Mouse (Mus musculus): ENCODE measurements around the gene Srpk1. TPM values are rescaled to one million over a fixed set of nuclear protein-coding genes. Genes with fewer than 3 reads are reported as not detected.
A peak's percentile ranks its signal among the peaks of the same experiment; 100 is the strongest.

Gene Srpk1
- 55.2 and 70.3 TPM in 2 replicates for polyA plus RNA-seq (2015; fragmentation: Nextera tagmentation; extraction: Ambion mirVana)

DNA sequence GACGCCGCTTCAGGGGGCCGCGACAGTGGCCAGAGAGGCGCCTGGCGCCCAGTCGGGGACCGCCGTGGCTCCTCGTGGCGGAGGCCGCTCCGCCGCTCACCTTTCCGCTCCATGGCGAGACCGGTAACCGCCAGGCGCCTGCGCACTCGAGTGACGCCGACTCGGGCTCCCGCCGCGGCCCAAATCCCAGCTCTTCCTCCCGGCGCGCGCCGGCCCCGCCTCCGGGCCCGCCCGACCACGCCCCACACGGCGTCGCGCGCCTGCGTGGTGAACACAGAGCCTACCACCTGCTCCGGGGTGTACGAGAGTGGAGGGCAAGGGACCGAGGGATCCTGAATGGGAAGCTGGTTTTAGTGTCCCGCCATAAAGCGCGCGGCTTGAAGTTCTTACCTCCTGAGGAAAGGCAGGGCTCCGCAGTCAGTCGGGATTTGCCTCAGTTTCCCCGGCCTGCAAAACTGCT lies at the start of gene Srpk1:
TSS of gene Srpk1 (minus strand) at position 410 of the 460 bp plus-strand sequence.
- Histone ChIP-seq H3K4me1 (replicated peaks; ENCODE audit: control insufficient read depth, insufficient read depth, low read length) (no peaks in the 10 kb centered on the region), H3K4me2 (replicated peaks; ENCODE audit: low read depth) (peak within 1 kb of the TSS; percentile 90), H3K27ac (ENCODE audit: low read depth, low read length) (peak within 1 kb of the TSS; percentile 96), H3K9me3 (ENCODE audit: control insufficient read depth) (no peaks in the 10 kb centered on the region), H3K4me3 (ENCODE audit: low read depth, low read length) (peak within 1 kb of the TSS; percentile 91), H3K9ac (ENCODE audit: low read depth, low read length) (peak within 1 kb of the TSS; percentile 93), H3K27me3 (replicated peaks; ENCODE audit: control insufficient read depth, insufficient read depth, low read length) (no peaks in the 10 kb centered on the region), H3K36me3 (ENCODE audit: control insufficient read depth, insufficient read depth) (peaks cover 12% of the 10 kb centered on the region; the same call in 1 of the 2 replicates)
- peak; percentile 84 for ATAC-seq
- no peak for TF ChIP-seq CTCF (IDR thresholded peaks at IDR 0.05; ENCODE audit: low read depth)
- under 1% methylated on average over 34 of the region's 53 CpGs for WGBS

DNA sequence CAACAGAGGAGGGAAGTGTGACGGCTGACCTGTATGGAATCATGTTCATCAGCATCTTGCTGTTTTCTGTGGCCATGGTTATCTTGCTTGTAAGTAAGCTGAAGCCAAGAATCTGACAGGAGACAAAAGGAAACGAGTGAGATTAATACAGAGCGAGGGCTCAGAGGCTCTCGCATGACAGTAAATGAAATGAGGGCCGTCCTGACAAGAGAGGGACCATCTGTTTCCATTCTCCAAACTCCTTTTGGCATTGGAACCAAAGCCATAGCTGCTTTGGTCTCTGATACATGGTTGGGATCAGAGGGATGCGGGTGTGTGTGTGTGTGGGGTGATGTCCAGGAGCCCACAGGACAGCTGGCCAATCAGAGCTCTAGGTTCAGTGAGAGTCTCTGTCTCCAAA lies 37.1 kb upstream of the Srpk1 start:
- no peak for TF ChIP-seq CTCF (IDR thresholded peaks at IDR 0.05; ENCODE audit: low read depth)
- Histone ChIP-seq H3K27me3 (replicated peaks; ENCODE audit: control insufficient read depth, insufficient read depth, low read length) (no peaks in the 10 kb centered on the region), H3K4me2 (replicated peaks; ENCODE audit: low read depth) (no peak overlapping the region), H3K27ac (ENCODE audit: low read depth, low read length) (no peak overlapping the region), H3K9ac (ENCODE audit: low read depth, low read length) (no peak overlapping the region), H3K9me3 (ENCODE audit: control insufficient read depth) (no peaks in the 10 kb centered on the region), H3K4me1 (replicated peaks; ENCODE audit: control insufficient read depth, insufficient read depth, low read length) (no peaks in the 10 kb centered on the region), H3K36me3 (ENCODE audit: control insufficient read depth, insufficient read depth) (no peaks in the 10 kb centered on the region), H3K4me3 (ENCODE audit: low read depth, low read length) (no peak overlapping the region)
- ATAC-seq: no peak
- 66% methylated on average over 6 of the region's 6 CpGs for WGBS

DNA sequence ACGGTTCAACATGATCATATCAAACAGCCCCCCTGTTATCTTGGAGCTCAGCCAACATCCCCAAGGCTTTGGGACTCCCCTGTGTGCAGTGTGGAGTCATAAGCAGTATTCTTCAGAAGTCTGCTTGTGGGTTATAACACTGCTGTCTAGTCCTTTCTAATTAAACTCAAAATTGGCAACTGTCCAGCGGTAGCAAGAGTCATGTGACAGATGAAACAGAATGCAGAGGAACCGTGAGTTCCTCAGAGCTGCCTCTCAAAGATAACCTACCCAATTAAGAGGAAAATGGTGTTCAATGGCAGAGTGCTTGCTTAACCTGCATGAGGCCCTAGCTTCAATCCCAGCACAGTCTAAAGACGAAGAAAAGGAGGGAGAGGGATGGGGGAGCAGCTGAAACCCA lies 35.4 kb upstream of the Srpk1 start:
- Histone ChIP-seq H3K4me2 (replicated peaks; ENCODE audit: low read depth) (no peak overlapping the region), H3K4me1 (replicated peaks; ENCODE audit: control insufficient read depth, insufficient read depth, low read length) (no peaks in the 10 kb centered on the region), H3K9ac (ENCODE audit: low read depth, low read length) (no peak overlapping the region), H3K9me3 (ENCODE audit: control insufficient read depth) (no peaks in the 10 kb centered on the region), H3K36me3 (ENCODE audit: control insufficient read depth, insufficient read depth) (no peaks in the 10 kb centered on the region), H3K27me3 (replicated peaks; ENCODE audit: control insufficient read depth, insufficient read depth, low read length) (no peaks in the 10 kb centered on the region), H3K4me3 (ENCODE audit: low read depth, low read length) (no peak overlapping the region), H3K27ac (ENCODE audit: low read depth, low read length) (no peak overlapping the region)
- WGBS: 13% methylated on average over 4 of the region's 4 CpGs
- TF ChIP-seq CTCF (IDR thresholded peaks at IDR 0.05; ENCODE audit: low read depth): no peak
- ATAC-seq: no peak

DNA sequence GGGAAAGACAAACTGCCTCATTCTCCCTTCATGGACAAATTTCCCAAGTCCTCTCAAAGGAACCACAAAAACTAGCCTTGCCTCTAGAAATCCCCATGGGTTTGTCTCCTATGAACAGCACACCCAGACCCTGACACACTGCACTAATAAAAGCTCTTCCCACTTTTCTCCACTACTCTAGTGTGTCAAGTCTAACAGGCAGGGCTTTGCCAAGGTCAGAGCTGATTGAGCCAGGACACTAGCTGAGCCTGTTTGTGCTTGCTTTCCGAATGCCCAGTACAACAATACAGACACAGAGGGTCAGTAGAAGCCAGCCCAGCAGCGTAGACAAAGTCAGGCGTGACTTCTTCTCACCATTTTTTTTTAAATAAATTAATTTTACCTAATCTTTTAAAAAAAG lies 27.8 kb upstream of the Srpk1 start:
- H3K27ac ChIP-seq (ENCODE audit: low read depth, low read length): no peak overlapping the region
- 87% methylated on average over 3 of the region's 3 CpGs for WGBS

DNA sequence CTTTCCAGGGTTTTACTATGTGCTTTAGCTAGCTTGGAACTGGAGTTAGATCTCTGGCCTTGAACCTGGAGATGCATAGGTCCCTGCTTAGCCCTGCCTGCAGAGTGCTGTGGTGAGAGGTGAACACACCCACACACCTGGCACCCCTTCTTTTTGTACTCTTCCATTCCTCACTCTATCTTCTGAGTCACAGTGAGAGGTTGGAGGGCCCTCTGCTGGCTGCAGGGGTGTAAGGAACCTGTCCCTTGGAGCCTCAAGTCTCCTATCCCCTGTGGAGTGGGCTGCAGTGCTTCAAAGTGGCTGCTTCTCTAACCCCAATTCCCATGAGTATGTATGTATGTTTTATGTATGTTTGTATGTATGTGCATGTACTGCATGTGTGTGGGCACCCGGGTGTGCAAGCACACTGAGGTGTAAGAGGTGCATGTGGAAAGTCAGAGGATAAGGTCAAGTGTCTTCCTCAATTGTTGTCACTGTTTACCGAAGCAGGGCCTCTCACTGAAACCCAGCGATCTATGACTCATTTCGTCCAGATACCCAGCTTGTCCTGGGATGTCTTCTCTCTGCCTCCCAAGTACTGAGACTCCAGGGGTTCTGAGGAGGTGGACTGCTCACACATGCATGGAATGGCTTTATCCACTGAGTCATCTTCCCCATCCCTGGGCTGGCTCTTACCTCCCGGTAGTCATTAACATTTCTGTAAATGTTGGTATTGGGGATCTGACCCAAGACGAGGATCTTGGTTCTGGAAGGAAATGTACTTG lies 26.3 kb upstream of the Srpk1 start:
- WGBS: 32% methylated on average over 6 of the region's 6 CpGs
- ATAC-seq: peak; percentile 59
- H3K4me2 ChIP-seq (replicated peaks; ENCODE audit: low read depth): no peak overlapping the region

More for the DNA sequence above, 27.8 kb upstream of the Srpk1 start:
- no peak for TF ChIP-seq CTCF (IDR thresholded peaks at IDR 0.05; ENCODE audit: low read depth)
- H3K4me2 ChIP-seq (replicated peaks; ENCODE audit: low read depth): no peak overlapping the region
- no peaks in the 10 kb centered on the region for H3K4me1 ChIP-seq (replicated peaks; ENCODE audit: control insufficient read depth, insufficient read depth, low read length)
- H3K9me3 ChIP-seq (ENCODE audit: control insufficient read depth): no peaks in the 10 kb centered on the region
- H3K27me3 ChIP-seq (replicated peaks; ENCODE audit: control insufficient read depth, insufficient read depth, low read length): no peaks in the 10 kb centered on the region
- no peak for ATAC-seq
- H3K36me3 ChIP-seq (ENCODE audit: control insufficient read depth, insufficient read depth): no peaks in the 10 kb centered on the region
- H3K4me3 ChIP-seq (ENCODE audit: low read depth, low read length): no peak overlapping the region
- H3K9ac ChIP-seq (ENCODE audit: low read depth, low read length): no peak overlapping the region

DNA sequence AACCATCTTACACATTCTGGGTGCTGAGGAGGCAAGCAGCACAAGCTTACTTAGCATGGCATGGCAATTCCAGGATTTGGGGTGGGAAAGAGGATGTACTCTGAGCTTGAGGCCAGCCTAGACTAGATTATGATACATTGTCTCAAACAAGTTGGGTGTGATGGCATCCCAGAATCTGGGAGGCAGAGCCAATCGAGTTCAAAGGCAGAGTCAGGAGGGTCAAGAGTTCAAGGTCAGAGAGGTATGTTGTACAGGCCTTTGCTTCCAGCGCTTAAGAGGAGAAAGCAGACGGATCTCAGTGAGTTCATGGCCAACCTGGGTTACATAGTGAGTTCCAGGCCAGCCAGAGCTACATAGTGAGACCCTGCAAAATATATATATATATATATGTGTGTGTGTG lies 23.7 kb upstream of the Srpk1 start:
- WGBS: 69% methylated on average over 3 of the region's 3 CpGs
- H3K9ac ChIP-seq (ENCODE audit: low read depth, low read length): no peak overlapping the region
- no peaks in the 10 kb centered on the region for H3K9me3 ChIP-seq (ENCODE audit: control insufficient read depth)
- no peak for TF ChIP-seq CTCF (IDR thresholded peaks at IDR 0.05; ENCODE audit: low read depth)
- no peak for ATAC-seq
- no peak overlapping the region for H3K4me3 ChIP-seq (ENCODE audit: low read depth, low read length)
- H3K27me3 ChIP-seq (replicated peaks; ENCODE audit: control insufficient read depth, insufficient read depth, low read length): no peaks in the 10 kb centered on the region
- H3K4me1 ChIP-seq (replicated peaks; ENCODE audit: control insufficient read depth, insufficient read depth, low read length): no peaks in the 10 kb centered on the region
- H3K27ac ChIP-seq (ENCODE audit: low read depth, low read length): no peak overlapping the region
- H3K36me3 ChIP-seq (ENCODE audit: control insufficient read depth, insufficient read depth): no peaks in the 10 kb centered on the region
- H3K4me2 ChIP-seq (replicated peaks; ENCODE audit: low read depth): no peak overlapping the region

More for the DNA sequence above, 26.3 kb upstream of the Srpk1 start:
- Histone ChIP-seq H3K4me3 (ENCODE audit: low read depth, low read length) (no peak overlapping the region), H3K36me3 (ENCODE audit: control insufficient read depth, insufficient read depth) (no peaks in the 10 kb centered on the region), H3K27ac (ENCODE audit: low read depth, low read length) (no peak overlapping the region), H3K27me3 (replicated peaks; ENCODE audit: control insufficient read depth, insufficient read depth, low read length) (no peaks in the 10 kb centered on the region), H3K9me3 (ENCODE audit: control insufficient read depth) (no peaks in the 10 kb centered on the region), H3K4me1 (replicated peaks; ENCODE audit: control insufficient read depth, insufficient read depth, low read length) (no peaks in the 10 kb centered on the region), H3K9ac (ENCODE audit: low read depth, low read length) (no peak overlapping the region)
- peak; percentile 89 for TF ChIP-seq CTCF (IDR thresholded peaks at IDR 0.05; ENCODE audit: low read depth)

All from intestine, postnatal 0 days (tissue).